Mouse (Mus musculus): ENCODE results near the gene Rab42. TPM values are rescaled to one million over a fixed set of nuclear protein-coding genes. Genes with fewer than 3 reads are reported as not detected.

The Rab42 gene
- polyA plus RNA-seq, 1 experiment: not detected

DNA sequence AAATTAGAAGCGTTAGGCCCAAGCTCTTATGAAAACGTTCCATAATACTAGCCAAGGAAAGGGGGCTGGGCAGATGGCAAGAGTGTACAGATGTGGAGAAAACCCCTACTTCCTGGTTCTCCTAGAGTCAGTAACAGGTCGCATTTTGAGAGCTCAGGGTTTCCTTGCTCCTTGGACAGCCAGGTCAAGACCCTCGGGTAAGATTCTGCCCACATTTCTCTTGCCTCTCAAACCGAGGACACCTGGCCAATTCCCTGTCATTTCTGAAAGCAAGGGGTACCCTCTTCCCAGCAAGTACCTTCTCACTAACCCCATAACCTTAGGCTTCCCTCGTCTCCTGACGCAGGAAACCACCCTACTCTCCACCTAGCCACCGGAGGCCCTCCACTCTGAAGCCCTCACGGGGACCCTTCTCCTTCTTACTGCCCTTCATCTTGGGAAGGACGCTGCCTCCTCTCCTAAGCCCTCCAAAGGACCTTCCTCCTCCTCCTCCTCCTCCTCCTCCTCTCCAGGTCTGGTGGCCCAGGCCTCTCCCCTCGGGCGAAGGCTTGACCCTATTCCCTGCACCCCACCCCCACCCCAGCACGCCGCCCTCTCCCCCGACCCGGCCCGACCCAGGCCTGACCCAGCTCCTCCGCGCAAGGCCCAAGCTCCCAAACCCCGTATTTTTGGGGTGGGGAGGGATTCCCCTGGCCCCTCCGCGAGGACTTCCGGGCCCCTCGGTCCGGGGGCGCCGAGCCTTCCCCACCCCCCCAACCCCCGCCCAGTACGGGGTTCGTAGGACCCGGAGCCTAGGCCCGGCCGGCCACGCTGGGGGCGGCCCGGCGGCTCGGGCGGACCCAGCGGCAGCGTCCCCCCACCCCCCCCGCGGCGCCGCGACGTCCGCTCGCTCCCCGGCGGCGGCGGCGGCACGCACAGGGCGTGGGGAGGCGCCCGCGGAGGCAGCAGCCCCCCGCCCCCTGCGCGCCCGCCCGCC, 42.5 kb downstream of the Rab42 start:
- peaks cover 19% of the 10 kb centered on the region for H3K36me3 ChIP-seq (replicated peaks; ENCODE audit: low read length)
- TF ChIP-seq FLI1 (IDR thresholded peaks at IDR 0.05; ENCODE audit: low read length) (no peak), GATA1 (IDR thresholded peaks at IDR 0.05; ENCODE audit: borderline replicate concordance, low read length) (no peak)
- H3K4me3 ChIP-seq (replicated peaks): peak overlapping the region; percentile 92
- peaks cover 58% of the 10 kb centered on the region for H3K4me1 ChIP-seq
- no peaks in the 10 kb centered on the region for H3K9me3 ChIP-seq
- no peaks in the 10 kb centered on the region for H3K27me3 ChIP-seq (replicated peaks)

GRCm38 (mm10) chr4:132259248-132259647, 43.9 kb downstream of the Rab42 start:
- peak overlapping the region; percentile 92 for H3K4me3 ChIP-seq (replicated peaks)
- H3K27me3 ChIP-seq (replicated peaks): no peaks in the 10 kb centered on the region
- peaks cover 65% of the 10 kb centered on the region for H3K4me1 ChIP-seq
- no peaks in the 10 kb centered on the region for H3K9me3 ChIP-seq
- no peak for TF ChIP-seq FLI1 (IDR thresholded peaks at IDR 0.05; ENCODE audit: low read length)
- TF ChIP-seq GATA1 (IDR thresholded peaks at IDR 0.05; ENCODE audit: borderline replicate concordance, low read length): no peak
- H3K36me3 ChIP-seq (replicated peaks; ENCODE audit: low read length): peaks cover 19% of the 10 kb centered on the region

DNA sequence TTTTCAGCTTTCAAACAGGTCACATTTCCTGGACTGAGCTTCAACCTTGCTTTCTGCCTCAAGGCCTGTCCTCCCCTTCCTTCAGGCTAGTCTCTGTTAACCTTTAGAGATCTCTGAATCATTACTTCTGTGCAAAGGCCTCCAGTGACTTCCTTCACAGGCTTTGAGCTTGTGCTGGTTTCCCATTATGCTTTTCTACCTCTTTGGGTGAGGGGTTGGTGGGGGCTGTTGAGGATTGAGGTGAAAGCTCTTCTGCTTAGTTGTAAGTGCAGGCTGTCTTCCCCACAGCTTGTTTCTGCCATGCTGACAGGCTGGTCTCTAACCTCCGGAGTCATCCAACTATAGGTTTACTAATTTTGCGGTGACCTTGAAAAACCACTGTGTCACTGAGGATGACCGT, 46.8 kb downstream of the Rab42 start:
- Histone ChIP-seq H3K36me3 (replicated peaks; ENCODE audit: low read length) (peaks cover 34% of the 10 kb centered on the region), H3K27me3 (replicated peaks) (no peaks in the 10 kb centered on the region), H3K4me3 (replicated peaks) (no peak overlapping the region), H3K4me1 (peaks cover 70% of the 10 kb centered on the region), H3K9me3 (no peaks in the 10 kb centered on the region)
- no peak for TF ChIP-seq GATA1 (IDR thresholded peaks at IDR 0.05; ENCODE audit: borderline replicate concordance, low read length)
- no peak for TF ChIP-seq FLI1 (IDR thresholded peaks at IDR 0.05; ENCODE audit: low read length)

DNA sequence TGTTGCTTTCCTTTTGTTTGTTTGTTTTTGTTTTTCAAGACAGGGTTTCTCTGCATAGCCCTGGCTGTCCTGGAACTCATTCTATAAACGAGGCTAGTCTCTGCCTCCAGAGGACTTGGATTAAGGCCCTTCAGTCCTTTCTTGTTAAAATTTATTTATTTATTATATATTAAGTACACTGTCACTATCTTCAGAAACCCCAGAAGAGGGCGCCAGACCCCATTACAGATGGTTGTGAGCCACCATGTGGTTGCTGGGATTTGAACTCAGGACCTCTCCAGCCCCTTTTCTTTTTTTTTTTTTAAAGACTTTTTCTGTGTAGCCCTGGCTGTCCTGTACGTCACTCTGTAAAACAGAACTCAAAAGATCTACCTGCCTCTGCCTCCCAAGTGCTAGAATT, 48.2 kb downstream of the Rab42 start:
- Histone ChIP-seq H3K36me3 (replicated peaks; ENCODE audit: low read length) (peaks cover 48% of the 10 kb centered on the region), H3K27me3 (replicated peaks) (no peaks in the 10 kb centered on the region), H3K4me3 (replicated peaks) (no peak overlapping the region), H3K9me3 (no peaks in the 10 kb centered on the region), H3K4me1 (peaks cover 70% of the 10 kb centered on the region)
- TF ChIP-seq GATA1 (IDR thresholded peaks at IDR 0.05; ENCODE audit: borderline replicate concordance, low read length) (no peak), FLI1 (IDR thresholded peaks at IDR 0.05; ENCODE audit: low read length) (no peak)

DNA sequence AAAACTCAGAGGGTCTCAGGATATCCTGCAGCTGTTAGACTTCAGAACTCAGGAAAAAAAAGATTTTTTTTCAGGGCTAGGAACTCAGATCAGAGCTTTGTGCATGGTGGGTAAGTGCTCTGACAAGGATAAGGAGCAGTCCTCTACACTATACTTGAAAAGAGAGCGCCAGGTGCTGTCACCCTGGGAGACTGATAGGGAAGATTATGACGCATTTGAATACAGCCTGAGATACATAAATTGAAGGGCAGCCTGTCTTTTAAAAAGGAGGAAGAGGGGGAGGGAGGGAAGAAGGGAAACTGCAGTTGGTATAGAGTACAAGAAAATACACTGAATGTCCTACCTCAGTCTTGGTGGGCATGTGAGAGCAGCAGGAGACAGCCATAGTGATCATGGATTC, 49.6 kb downstream of the Rab42 start:
- Histone ChIP-seq H3K27me3 (replicated peaks) (no peaks in the 10 kb centered on the region), H3K36me3 (replicated peaks; ENCODE audit: low read length) (peaks cover 56% of the 10 kb centered on the region), H3K4me3 (replicated peaks) (peak overlapping the region; percentile 57), H3K4me1 (peaks cover 65% of the 10 kb centered on the region), H3K9me3 (no peaks in the 10 kb centered on the region)
- TF ChIP-seq GATA1 (IDR thresholded peaks at IDR 0.05; ENCODE audit: borderline replicate concordance, low read length): no peak
- TF ChIP-seq FLI1 (IDR thresholded peaks at IDR 0.05; ENCODE audit: low read length): no peak

- Histone ChIP-seq H3K9me3 (no peaks in the 10 kb centered on the region), H3K27me3 (replicated peaks) (no peaks in the 10 kb centered on the region), H3K36me3 (replicated peaks; ENCODE audit: low read length) (peaks cover 57% of the 10 kb centered on the region), H3K4me3 (replicated peaks) (no peak overlapping the region), H3K4me1 (peaks cover 65% of the 10 kb centered on the region)
- TF ChIP-seq GATA1 (IDR thresholded peaks at IDR 0.05; ENCODE audit: borderline replicate concordance, low read length): no peak
These were observed 50.1 kb downstream of the Rab42 start for GRCm38 (mm10) chr4:132253128-132253527.

Other genes starting within 250 kb of the Rab42 start
- 0.23 TPM in 1 of 2 replicates, not detected in the other for gene Gm10300, start 228.7 kb downstream of the Rab42 start, polyA plus RNA-seq (2012; ENCODE audit: insufficient read depth, low replicate concordance)
- 90.5 and 122 TPM in 2 replicates for gene Epb41, start 228.1 kb downstream of the Rab42 start, polyA plus RNA-seq (2012; ENCODE audit: insufficient read depth, low replicate concordance)
- not detected in 2 replicates for gene Oprd1, start 158.9 kb downstream of the Rab42 start, polyA plus RNA-seq (2012; ENCODE audit: insufficient read depth, low replicate concordance)
- 15.8 and 21.1 TPM in 2 replicates for gene Ythdf2, start 91.1 kb downstream of the Rab42 start, polyA plus RNA-seq (2012; ENCODE audit: insufficient read depth, low replicate concordance)
- 7.9 and 9.0 TPM in 2 replicates for gene Gmeb1, start 41.8 kb downstream of the Rab42 start, polyA plus RNA-seq (2012; ENCODE audit: insufficient read depth, low replicate concordance)
- gene Taf12, start 29.0 kb downstream of the Rab42 start, polyA plus RNA-seq (2012; ENCODE audit: insufficient read depth, low replicate concordance): 0.87 and 14.0 TPM in 2 replicates
- gene Trnau1ap, start 26.2 kb upstream of the Rab42 start, polyA plus RNA-seq (2012; ENCODE audit: insufficient read depth, low replicate concordance): 20.9 and 58.9 TPM in 2 replicates
- gene Rcc1, start 50.2 kb upstream of the Rab42 start, polyA plus RNA-seq (2012; ENCODE audit: insufficient read depth, low replicate concordance): 1.2 and 16.4 TPM in 2 replicates
- gene Phactr4, start 119.1 kb upstream of the Rab42 start, polyA plus RNA-seq (2012; ENCODE audit: insufficient read depth, low replicate concordance): 2.1 and 3.0 TPM in 2 replicates
- gene Med18, start 160.5 kb upstream of the Rab42 start, polyA plus RNA-seq (2012; ENCODE audit: insufficient read depth, low replicate concordance): 2.3 and 2.7 TPM in 2 replicates
- gene Sesn2, start 207.1 kb upstream of the Rab42 start, polyA plus RNA-seq (2012; ENCODE audit: insufficient read depth, low replicate concordance): 23.7 and 27.2 TPM in 2 replicates
- gene Atpif1, start 230.3 kb upstream of the Rab42 start, polyA plus RNA-seq (2012; ENCODE audit: insufficient read depth, low replicate concordance): 55.6 and 352 TPM in 2 replicates
- 96.7 and 198 TPM in 2 replicates for gene Dnajc8, start 232.2 kb upstream of the Rab42 start, polyA plus RNA-seq (2012; ENCODE audit: insufficient read depth, low replicate concordance)